ENCODE assay signal across 10 mouse cellular contexts in the genomic region with DNA sequence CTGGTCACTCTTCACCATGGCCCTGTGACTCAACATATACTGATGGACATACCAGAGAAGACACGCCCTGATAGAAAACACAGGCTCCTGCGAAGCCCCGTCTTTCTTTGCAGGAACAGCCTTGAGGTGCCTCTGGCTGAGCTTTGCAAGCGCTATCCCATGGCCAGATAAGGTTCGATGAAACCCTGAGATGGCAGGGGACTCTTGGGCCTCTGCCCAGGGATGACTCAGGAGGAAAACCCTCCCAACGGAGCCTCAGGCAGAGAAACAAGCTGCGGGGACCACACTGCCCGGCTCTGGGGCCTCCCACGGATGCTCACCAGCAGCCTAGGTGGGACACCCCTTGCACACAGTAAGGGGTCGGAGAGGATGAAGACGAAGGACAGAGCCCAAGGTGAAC.
DNase-seq lines count a peak whose midpoint lies in the region; ATAC-seq and TF ChIP-seq lines count a peak whose summit lies in the region.
"Had no signal": no experiment of that assay in that cellular context is flagged by ENCODE, and none has a peak within 500 bp of the region (broad histone marks: within the 10 kb centered on the region; RNA-seq: fewer than 3 reads in every experiment).

No protein-coding gene starts in this region.

- no peak overlapping the region for H3K4me2 ChIP-seq in midbrain, embryonic 11.5 days
- H3K4me2 ChIP-seq: midbrain, embryonic 15.5 days had no signal

- peak overlapping the region; percentile 85 for H3K27ac ChIP-seq in ES-Bruce4 (ENCODE audit: insufficient read depth, low read length)
- H3K27ac ChIP-seq in midbrain, embryonic 11.5 days (ENCODE audit: low read depth, low read length): no peak overlapping the region
- H3K27ac ChIP-seq: midbrain, embryonic 15.5 days had no signal

- peaks cover 24% of the 10 kb centered on the region for H3K36me3 ChIP-seq in ES-Bruce4 (ENCODE audit: control insufficient read depth, insufficient read depth, low read length, poor library complexity, severe bottlenecking)
- no peaks in the 10 kb centered on the region for H3K36me3 ChIP-seq in midbrain, embryonic 11.5 days (ENCODE audit: control insufficient read depth, insufficient read depth, low read length)
- H3K36me3 ChIP-seq: midbrain, embryonic 15.5 days had no signal

- no peak for ATAC-seq in midbrain, embryonic 11.5 days (ENCODE audit: low FRiP score)
- ATAC-seq: midbrain, embryonic 15.5 days had no signal

- no peak for TF ChIP-seq CTCF in ES-Bruce4 (IDR thresholded peaks at IDR 0.05; ENCODE audit: low read depth, low read length)

- TF ChIP-seq POLR2A in ES-Bruce4 (IDR thresholded peaks at IDR 0.05; ENCODE audit: insufficient read depth, low read length): no peak

- TF ChIP-seq EP300 in ES-Bruce4 (IDR thresholded peaks at IDR 0.05; ENCODE audit: insufficient read depth, low read depth, low read length): no peak

- H3K4me3 ChIP-seq in ES-Bruce4 (ENCODE audit: low read depth, low read length): no peak overlapping the region
- H3K4me3 ChIP-seq in midbrain, embryonic 11.5 days (ENCODE audit: low read depth, low read length): no peak overlapping the region
- H3K4me3 ChIP-seq: midbrain, embryonic 15.5 days had no signal

- H3K4me1 ChIP-seq in ES-Bruce4 (ENCODE audit: control insufficient read depth, insufficient read depth, low read length): peaks cover 10% of the 10 kb centered on the region
- H3K4me1 ChIP-seq in midbrain, embryonic 11.5 days (ENCODE audit: control insufficient read depth, insufficient read depth, low read length): peaks cover 15% of the 10 kb centered on the region

- peak; percentile 95 for DNase-seq in heart, adult 11 months
- DNase-seq in heart, postnatal 25 days (ENCODE audit: low spot score): no peak
- DNase-seq in cerebellum, adult 8-10 months: peak; percentile 66
- peak; percentile 50 for DNase-seq in kidney, postnatal 10 days
- no peak for DNase-seq in left cerebral cortex, postnatal 4 days
- DNase-seq in spleen, adult 18-20 months: no peak
- DNase-seq in midbrain, embryonic 11.5 days (ENCODE audit: low spot score, missing footprints): no peak

- 92% methylated on average over 11 of the region's 11 CpGs for WGBS in midbrain, embryonic 11.5 days

- H3K9me3 ChIP-seq in ES-Bruce4 (replicated peaks; ENCODE audit: control insufficient read depth, insufficient read depth, low read length, poor library complexity, severe bottlenecking): no peaks in the 10 kb centered on the region
- no peaks in the 10 kb centered on the region for H3K9me3 ChIP-seq in midbrain, embryonic 11.5 days (ENCODE audit: control insufficient read depth, low read length)
- H3K9me3 ChIP-seq: G1E; midbrain, embryonic 15.5 days had no signal

- no peak overlapping the region for H3K9ac ChIP-seq in ES-Bruce4 (ENCODE audit: low read depth, poor library complexity, severe bottlenecking)
- no peak overlapping the region for H3K9ac ChIP-seq in midbrain, embryonic 11.5 days (ENCODE audit: low read length)
- H3K9ac ChIP-seq: midbrain, embryonic 15.5 days had no signal

- no peaks in the 10 kb centered on the region for H3K27me3 ChIP-seq in ES-Bruce4 (ENCODE audit: control insufficient read depth, insufficient read depth, low read length, poor library complexity, severe bottlenecking)
- H3K27me3 ChIP-seq in midbrain, embryonic 11.5 days (ENCODE audit: control insufficient read depth, insufficient read depth, low read length): no peaks in the 10 kb centered on the region
- H3K27me3 ChIP-seq: midbrain, embryonic 15.5 days had no signal

- intact Hi-C loops in heart, postnatal 25 days (cut with DNase I): no loop called here
- intact Hi-C loops in left cerebral cortex, postnatal 4 days (cut with DNase I): loop anchor here (10.0 kb wide), 1 partner anchor 353 kb away; no protein-coding TSS in a partner anchor

Comparison
In these comparisons a context has a peak if more than half of its experiments do, and no peak if none do; other contexts are left out.
1. DNase-seq: peak in heart, adult 11 months (single experiment), cerebellum, adult 8-10 months (single experiment) and kidney, postnatal 10 days (single experiment); none in heart, postnatal 25 days (single experiment), left cerebral cortex, postnatal 4 days (single experiment), spleen, adult 18-20 months (0 of 2) and midbrain, embryonic 11.5 days (single experiment).